Mouse (Mus musculus) neural tube, embryonic 15.5 days (tissue): ENCODE measurements around the gene Lrrc36. TPM values are rescaled to one million over a fixed set of nuclear protein-coding genes. Genes with fewer than 3 reads are reported as not detected.

Experiments used
- ATAC-seq: fragments of 200-750 bp; cut with Nextera tagmentation; 2 replicates; pipeline ENCODE4 v1.8.0; 2017; ENCODE audit warnings: mild to moderate bottlenecking, moderate TSS enrichment, moderate library complexity; ENCODE audit not compliant: low FRiP score
- H3K27ac ChIP-seq: fragments of 300-500 bp; sonication (generic); replicated peaks from 2 replicates; pipeline ENCODE4 v1.5.1; 2015; ENCODE audit warnings: mild to moderate bottlenecking, inconsistent platforms
- H3K27me3 ChIP-seq: fragments of 300-500 bp; sonication (generic); replicated peaks from 2 replicates; pipeline ENCODE4 v1.6.1; 2015; ENCODE audit warnings: inconsistent platforms
- H3K36me3 ChIP-seq: fragments of 300-500 bp; sonication (generic); 2 replicates; pipeline ENCODE4 v1.6.1; 2015; ENCODE audit warnings: inconsistent platforms
- H3K4me1 ChIP-seq: fragments of 300-500 bp; sonication (generic); 2 replicates; pipeline ENCODE4 v1.6.1; 2015; ENCODE audit warnings: inconsistent platforms
- H3K4me2 ChIP-seq: fragments of 300-500 bp; sonication (generic); 2 replicates; pipeline ENCODE4 v1.6.1; 2015; ENCODE audit warnings: inconsistent platforms, mild to moderate bottlenecking, moderate library complexity
- H3K4me3 ChIP-seq: fragments of 300-500 bp; sonication (generic); replicated peaks from 2 replicates; pipeline ENCODE4 v1.5.1; 2015; ENCODE audit warnings: mild to moderate bottlenecking, inconsistent platforms
- H3K9ac ChIP-seq: fragments of 300-500 bp; sonication (generic); replicated peaks from 2 replicates; pipeline ENCODE4 v1.6.1; 2015; ENCODE audit warnings: mild to moderate bottlenecking, inconsistent platforms
- H3K9me3 ChIP-seq: fragments of 300-500 bp; sonication (generic); replicated peaks from 2 replicates; pipeline ENCODE4 v1.6.1; 2016; ENCODE audit warnings: inconsistent platforms
- WGBS: fragments of 180-500 bp; shearing (Covaris S2); methylation state at CpG from one replicate; pipeline ENCODE4 v1.1.7; 2015; ENCODE audit warnings: mixed read lengths; 5-methylcytosine and 5-hydroxymethylcytosine counted together
- polyA plus RNA-seq: library from polyadenylated mRNA; unstranded; fragments of >200 nt; fragmentation: Nextera tagmentation; extraction: Ambion mirVana; gene quantifications from 2 replicates; pipeline ENCODE4 v1.2.1, GENCODE M21; 2015

Gene Lrrc36
- polyA plus RNA-seq, 1 experiment from 2014 or later: 0.23 TPM

GRCm38 (mm10) chr8:105489281-105489680, 75.9 kb downstream of the Lrrc36 start:
- Histone ChIP-seq H3K36me3 (0 out of 2 replicates have a peak, but pooled peaks cover 6% of the 10 kb centered on the region), H3K4me1 (no peaks in the 10 kb centered on the region), H3K27ac (no peak overlapping the region), H3K4me3 (no peak overlapping the region), H3K4me2 (no peak overlapping the region), H3K9me3 (no peaks in the 10 kb centered on the region), H3K9ac (no peak overlapping the region), H3K27me3 (no peaks in the 10 kb centered on the region)
- ATAC-seq: no peak
- WGBS: 60% methylated on average over 1 of the region's 1 CpGs

DNA sequence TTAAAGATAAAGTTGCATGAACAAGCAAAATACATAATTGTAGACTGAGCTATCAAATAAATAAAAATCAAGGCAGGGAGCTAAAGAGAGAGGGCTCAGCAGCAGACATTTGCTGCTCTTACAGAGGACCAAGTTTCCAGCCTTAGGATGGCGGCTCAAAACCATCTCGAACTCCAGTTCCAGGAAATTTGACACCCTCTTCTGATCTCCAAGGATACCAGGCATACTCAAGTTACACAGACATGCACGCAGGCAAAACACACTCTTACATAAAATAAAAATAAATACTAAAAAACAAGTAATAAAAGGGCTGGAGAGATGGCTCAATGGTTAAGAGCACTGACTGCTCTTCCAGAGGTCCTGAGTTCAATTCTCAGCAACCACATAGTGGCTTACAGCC, 80.1 kb downstream of the Lrrc36 start:
- Histone ChIP-seq H3K9me3 (no peaks in the 10 kb centered on the region), H3K27me3 (no peaks in the 10 kb centered on the region), H3K4me1 (peaks cover 25% of the 10 kb centered on the region), H3K9ac (no peak overlapping the region), H3K4me2 (no peak overlapping the region), H3K36me3 (no peaks in the 10 kb centered on the region), H3K4me3 (no peak overlapping the region), H3K27ac (no peak overlapping the region)
- no peak for ATAC-seq
- 64% methylated on average over 3 of the region's 3 CpGs for WGBS

GRCm38 (mm10) chr8:105494566-105494965, 81.2 kb downstream of the Lrrc36 start:
- Histone ChIP-seq H3K9ac (no peak overlapping the region), H3K4me1 (peaks cover 25% of the 10 kb centered on the region), H3K4me2 (no peak overlapping the region), H3K36me3 (no peaks in the 10 kb centered on the region), H3K9me3 (no peaks in the 10 kb centered on the region), H3K4me3 (no peak overlapping the region), H3K27me3 (no peaks in the 10 kb centered on the region), H3K27ac (no peak overlapping the region)
- WGBS: 82% methylated on average over 3 of the region's 3 CpGs
- ATAC-seq: no peak

- Histone ChIP-seq H3K27me3 (no peaks in the 10 kb centered on the region), H3K4me3 (peak overlapping the region; percentile 72), H3K9ac (peak overlapping the region; percentile 88; the same call in 1 of the 2 replicates), H3K9me3 (no peaks in the 10 kb centered on the region), H3K4me1 (peaks cover 25% of the 10 kb centered on the region), H3K36me3 (no peaks in the 10 kb centered on the region), H3K4me2 (peak overlapping the region; percentile 86), H3K27ac (peak overlapping the region; percentile 80)
- ATAC-seq: no peak
- 17% methylated on average over 17 of the region's 17 CpGs for WGBS
Measured at GRCm38 (mm10) chr8:105495350-105496302, 82.3 kb downstream of the Lrrc36 start.

- Histone ChIP-seq H3K27ac (peak within 1 kb of the TSS; percentile 80), H3K9me3 (no peaks in the 10 kb centered on the region), H3K36me3 (no peaks in the 10 kb centered on the region), H3K27me3 (no peaks in the 10 kb centered on the region), H3K4me1 (peaks cover 25% of the 10 kb centered on the region), H3K9ac (peak within 1 kb of the TSS; percentile 88), H3K4me2 (peak within 1 kb of the TSS; percentile 86), H3K4me3 (peak within 1 kb of the TSS; percentile 72)
- ATAC-seq: peak; percentile 84
- under 1% methylated on average over 67 of the region's 68 CpGs for WGBS
Measured at GRCm38 (mm10) chr8:105496439-105497180, 83.2 kb downstream of the Lrrc36 start, which contains the start of gene Zdhhc1. Gene Zdhhc1 (minus strand): TSS chr8:105496902.

GRCm38 (mm10) chr8:105499787-105500186, 86.4 kb downstream of the Lrrc36 start:
- Histone ChIP-seq H3K9me3 (no peaks in the 10 kb centered on the region), H3K27me3 (no peaks in the 10 kb centered on the region), H3K4me3 (no peak overlapping the region), H3K27ac (no peak overlapping the region), H3K4me2 (no peak overlapping the region), H3K36me3 (no peaks in the 10 kb centered on the region), H3K9ac (no peak overlapping the region), H3K4me1 (peaks cover 22% of the 10 kb centered on the region)
- ATAC-seq: no peak
- WGBS: 79% methylated on average over 12 of the region's 12 CpGs

GRCm38 (mm10) chr8:105504617-105505016, 91.2 kb downstream of the Lrrc36 start:
- ATAC-seq: no peak
- H3K27ac ChIP-seq: no peak overlapping the region
- no peaks in the 10 kb centered on the region for H3K9me3 ChIP-seq
- H3K4me2 ChIP-seq: no peak overlapping the region
- no peak overlapping the region for H3K4me3 ChIP-seq
- WGBS: 88% methylated on average over 3 of the region's 3 CpGs
- no peak overlapping the region for H3K9ac ChIP-seq
- H3K4me1 ChIP-seq: no peaks in the 10 kb centered on the region
- H3K36me3 ChIP-seq: no peaks in the 10 kb centered on the region
- no peaks in the 10 kb centered on the region for H3K27me3 ChIP-seq

- Histone ChIP-seq H3K4me2 (no peak overlapping the region), H3K36me3 (no peaks in the 10 kb centered on the region), H3K4me3 (no peak overlapping the region), H3K4me1 (no peaks in the 10 kb centered on the region), H3K9ac (no peak overlapping the region), H3K27ac (no peak overlapping the region), H3K27me3 (no peaks in the 10 kb centered on the region), H3K9me3 (no peaks in the 10 kb centered on the region)
- 84% methylated on average over 6 of the region's 6 CpGs for WGBS
- ATAC-seq: no peak
Measured at GRCm38 (mm10) chr8:105506977-105507376, 93.6 kb downstream of the Lrrc36 start.

- Histone ChIP-seq H3K27me3 (no peaks in the 10 kb centered on the region), H3K36me3 (no peaks in the 10 kb centered on the region), H3K9ac (no peak overlapping the region), H3K4me1 (no peaks in the 10 kb centered on the region), H3K9me3 (no peaks in the 10 kb centered on the region), H3K27ac (no peak overlapping the region), H3K4me2 (no peak overlapping the region), H3K4me3 (no peak overlapping the region)
- 54% methylated on average over 1 of the region's 2 CpGs for WGBS
- ATAC-seq: no peak
Measured at GRCm38 (mm10) chr8:105508758-105509157, 95.4 kb downstream of the Lrrc36 start.

DNA sequence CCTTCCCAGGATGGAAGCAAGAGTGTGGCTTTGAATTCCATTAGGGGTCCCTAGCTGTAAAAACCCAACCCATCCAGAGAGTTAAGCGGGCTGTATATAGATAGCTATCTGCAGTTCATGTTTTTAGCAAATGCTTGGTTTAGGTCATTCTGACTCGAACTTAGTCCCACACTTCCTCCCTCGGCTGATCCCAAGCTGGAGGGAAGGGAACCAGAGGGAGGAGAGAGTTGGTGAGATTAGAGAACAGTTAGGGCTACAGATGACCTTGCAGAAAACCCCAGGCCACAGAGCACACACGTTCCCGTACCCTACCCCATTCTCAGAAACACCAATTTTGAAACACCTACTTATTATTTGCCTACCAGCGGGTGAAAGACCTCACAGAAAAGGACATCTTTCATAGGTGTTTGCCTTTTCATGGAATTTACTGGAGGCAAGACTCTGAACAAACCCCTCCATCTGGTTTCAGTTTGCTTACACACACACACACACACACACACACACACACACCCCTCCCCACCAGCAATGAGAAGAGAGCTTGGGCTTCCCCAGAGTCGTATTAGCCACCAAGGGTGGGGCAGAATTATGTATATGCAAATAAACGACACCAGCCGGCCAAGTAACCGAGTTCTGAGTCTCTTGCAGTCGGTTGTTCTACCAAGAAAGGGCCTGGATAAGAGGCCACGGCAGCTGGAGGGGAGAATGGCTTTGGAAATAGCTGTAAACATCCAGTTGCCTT, 96.8 kb downstream of the Lrrc36 start:
- Histone ChIP-seq H3K4me3 (no peak overlapping the region), H3K27me3 (peaks cover 7% of the 10 kb centered on the region; the same call in 1 of the 2 replicates), H3K27ac (no peak overlapping the region), H3K4me2 (no peak overlapping the region), H3K9me3 (no peaks in the 10 kb centered on the region), H3K4me1 (no peaks in the 10 kb centered on the region), H3K36me3 (no peaks in the 10 kb centered on the region), H3K9ac (no peak overlapping the region)
- no peak for ATAC-seq
- WGBS: 44% methylated on average over 12 of the region's 12 CpGs
